Mouse (Mus musculus) kidney, adult 2 months (tissue): ENCODE results near the gene Brca1.
"Not testable (repeated sequence)": the region's sequence is repeated elsewhere in the genome, so short reads cannot be mapped to it uniquely, and the experiment has no call there.

Source experiments
- CTCF ChIP-seq: fragments of 200-500 bp; conservative IDR thresholded peaks from 2 replicates; pipeline ENCODE4 v1.5.1; 2011; ENCODE audit warnings: low read depth, mild to moderate bottlenecking, control low read depth, low read length, moderate library complexity, mixed read lengths; ENCODE audit not compliant: insufficient read depth, insufficient read length
- POLR2A ChIP-seq: fragments of 200-500 bp; IDR thresholded peaks from one replicate; pipeline ENCODE4 v1.6.1; 2011; ENCODE audit warnings: low read depth, low read length, control low read depth

DNA sequence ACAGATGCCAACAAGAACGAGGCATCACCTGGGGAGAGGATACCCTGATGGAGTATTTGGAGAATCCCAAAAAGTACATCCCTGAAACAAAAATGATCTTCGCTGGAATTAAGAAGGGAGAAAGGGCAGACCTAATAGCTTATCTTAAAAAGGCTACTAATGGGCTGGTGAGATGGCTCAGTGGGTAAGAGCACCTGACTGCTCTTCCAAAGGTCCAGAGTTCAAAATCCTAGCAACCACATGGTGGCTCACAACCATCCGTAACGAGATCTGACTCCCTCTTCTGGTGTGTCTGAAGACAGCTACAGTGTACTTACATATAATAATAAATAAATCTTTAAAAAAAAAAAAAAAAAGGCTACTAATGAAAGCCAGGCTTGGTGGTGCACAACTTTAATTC, 75.4 kb downstream of the Brca1 start:
- TF ChIP-seq POLR2A, CTCF: not testable (repeated sequence)
